Mouse (Mus musculus) kidney, adult 2 months (tissue): ENCODE measurements around the gene Pdxk.

Experiments
- CTCF ChIP-seq: fragments of 200-500 bp; conservative IDR thresholded peaks from 2 replicates; pipeline ENCODE4 v1.5.1; 2011; ENCODE audit warnings: low read depth, mild to moderate bottlenecking, control low read depth, low read length, moderate library complexity, mixed read lengths; ENCODE audit not compliant: insufficient read depth, insufficient read length
- POLR2A ChIP-seq: fragments of 200-500 bp; IDR thresholded peaks from one replicate; pipeline ENCODE4 v1.6.1; 2011; ENCODE audit warnings: low read depth, low read length, control low read depth

GRCm38 (mm10) chr10:78472046-78472445, 7.3 kb upstream of the Pdxk start:
- TF ChIP-seq CTCF (no peak), POLR2A (no peak)
